Mouse (Mus musculus) brain, adult 2 months (tissue): ENCODE measurements around the gene Trim40.

Source experiments
- DNase-seq: peaks from one replicate; pipeline ENCODE4 v3.0.0; 2011; ENCODE audit warnings: low read depth, low spot score

The Trim40 gene

DNA sequence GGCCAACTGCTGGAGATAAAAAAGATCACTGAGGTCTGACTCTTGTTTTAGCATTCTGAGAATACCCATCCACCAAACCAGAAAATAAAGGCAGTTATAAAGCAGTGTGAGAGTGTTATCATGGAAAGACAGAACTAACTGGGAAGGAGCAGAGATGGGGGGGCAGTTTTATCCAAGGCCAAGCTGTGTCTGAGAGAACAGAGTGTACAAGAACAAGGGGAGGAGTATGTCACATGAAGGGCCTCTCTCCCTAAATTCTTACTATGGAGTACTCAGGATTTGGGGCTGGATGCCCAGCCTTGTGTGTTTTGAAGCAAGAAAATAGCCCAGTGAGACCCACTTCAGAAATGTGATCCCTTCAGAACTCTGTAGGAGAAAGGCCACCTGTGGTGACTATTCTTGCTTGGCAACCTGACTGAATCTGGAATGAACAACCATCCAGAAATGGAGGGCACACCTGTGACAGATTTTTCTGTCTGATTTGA lies 48.9 kb downstream of the Trim40 start:
- no peak for DNase-seq

DNA sequence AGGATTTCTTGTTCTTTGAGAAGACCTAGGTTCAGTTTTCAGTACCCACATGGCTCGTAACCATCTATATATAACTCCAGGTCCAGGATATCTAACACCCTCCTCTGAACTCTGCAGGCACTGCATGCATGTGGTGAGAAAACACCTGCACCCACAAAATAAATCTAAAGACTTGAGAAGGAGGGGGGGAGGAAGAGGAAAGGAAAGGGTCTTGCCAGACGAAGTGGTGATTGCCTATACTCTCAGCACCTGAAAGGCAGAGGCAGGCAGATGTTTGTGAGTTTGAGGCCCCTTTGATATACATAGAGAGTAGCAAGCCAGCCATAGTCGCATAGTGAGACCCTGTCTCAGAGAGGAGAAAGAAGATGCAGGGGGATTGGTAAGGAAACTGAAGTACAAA lies 50.0 kb downstream of the Trim40 start:
- no peak for DNase-seq

DNA sequence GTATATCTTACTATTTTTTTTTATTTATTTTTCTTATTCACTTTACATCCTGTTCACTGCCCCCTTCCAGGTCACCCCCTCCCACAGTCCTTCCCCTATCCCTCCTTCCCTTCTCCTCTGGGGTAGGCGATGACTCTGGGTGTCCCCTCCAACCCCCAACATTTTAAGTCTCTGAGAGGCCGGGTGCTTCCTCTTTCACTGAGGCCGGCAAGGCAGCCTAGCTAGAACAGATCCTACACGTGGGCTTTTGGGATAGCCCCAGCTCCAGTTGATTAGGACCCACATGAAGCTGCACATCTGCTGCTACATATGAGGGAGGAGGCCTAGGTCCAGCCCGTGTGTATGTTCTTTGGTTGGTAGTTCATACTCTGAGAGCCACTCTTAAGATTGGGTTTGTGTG lies 50.9 kb downstream of the Trim40 start:
- no peak for DNase-seq

DNA sequence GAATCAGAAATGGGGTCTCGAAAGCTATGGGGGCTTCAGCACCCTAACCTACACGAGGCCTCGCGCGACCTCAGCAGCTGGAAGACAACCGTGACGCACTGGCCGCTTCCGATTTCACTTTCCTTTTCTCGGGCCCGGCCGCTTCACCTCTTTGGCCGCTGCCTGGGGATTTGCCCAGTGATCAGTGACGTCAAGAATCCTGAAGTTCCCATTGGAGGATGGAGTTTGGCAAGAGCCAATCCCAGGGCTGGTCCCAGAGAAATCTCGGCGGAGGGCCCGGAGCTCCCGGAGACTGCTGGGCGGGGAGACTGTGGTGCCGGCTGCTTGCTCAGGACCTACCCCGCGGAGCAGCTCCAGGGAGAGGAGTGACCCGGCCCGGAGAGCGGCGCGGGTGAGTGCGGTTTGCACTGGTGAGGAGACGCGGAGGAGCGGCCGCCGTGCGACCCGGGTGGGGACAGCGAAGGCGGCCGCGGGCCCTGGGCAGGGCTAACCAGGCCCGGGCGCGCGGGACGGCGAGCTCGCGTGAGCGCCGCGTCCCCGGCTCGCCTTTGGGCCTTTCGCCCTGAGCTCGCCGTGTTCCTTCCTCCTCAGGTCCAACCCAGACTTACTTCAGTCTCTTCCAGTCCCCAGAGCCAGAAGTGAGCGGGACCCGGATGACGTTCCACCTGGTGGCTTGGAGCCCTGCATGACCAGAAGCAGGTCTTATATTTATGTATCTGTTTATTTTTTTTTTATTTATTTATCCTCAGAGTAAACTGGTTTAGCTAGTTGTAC lies 52.9 kb downstream of the Trim40 start, which contains the start of gene Trim26:
Gene Trim26, plus strand, starts transcription at position 261 of the 774 bp plus-strand sequence.
- DNase-seq, result peak; percentile 99

DNA sequence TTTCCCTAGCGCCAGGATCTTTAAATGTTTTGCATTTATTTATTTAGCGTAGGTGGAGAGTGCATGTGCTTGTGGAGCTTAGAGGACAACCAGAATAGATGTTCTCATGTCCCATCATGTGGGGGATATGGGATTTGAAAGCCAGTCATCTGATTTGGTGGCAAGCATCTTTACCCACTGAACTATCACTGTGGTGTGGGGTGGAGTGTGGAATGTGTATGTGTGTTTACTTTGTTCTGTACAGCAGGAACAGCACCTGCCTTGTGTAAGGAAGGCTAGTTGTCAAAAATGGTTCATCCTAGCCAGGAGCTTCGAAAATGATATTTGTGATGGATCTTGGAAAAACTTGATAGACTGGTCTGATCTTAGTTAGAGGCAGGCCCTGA lies 53.5 kb downstream of the Trim40 start:
- DNase-seq, result peak; percentile 17

DNA sequence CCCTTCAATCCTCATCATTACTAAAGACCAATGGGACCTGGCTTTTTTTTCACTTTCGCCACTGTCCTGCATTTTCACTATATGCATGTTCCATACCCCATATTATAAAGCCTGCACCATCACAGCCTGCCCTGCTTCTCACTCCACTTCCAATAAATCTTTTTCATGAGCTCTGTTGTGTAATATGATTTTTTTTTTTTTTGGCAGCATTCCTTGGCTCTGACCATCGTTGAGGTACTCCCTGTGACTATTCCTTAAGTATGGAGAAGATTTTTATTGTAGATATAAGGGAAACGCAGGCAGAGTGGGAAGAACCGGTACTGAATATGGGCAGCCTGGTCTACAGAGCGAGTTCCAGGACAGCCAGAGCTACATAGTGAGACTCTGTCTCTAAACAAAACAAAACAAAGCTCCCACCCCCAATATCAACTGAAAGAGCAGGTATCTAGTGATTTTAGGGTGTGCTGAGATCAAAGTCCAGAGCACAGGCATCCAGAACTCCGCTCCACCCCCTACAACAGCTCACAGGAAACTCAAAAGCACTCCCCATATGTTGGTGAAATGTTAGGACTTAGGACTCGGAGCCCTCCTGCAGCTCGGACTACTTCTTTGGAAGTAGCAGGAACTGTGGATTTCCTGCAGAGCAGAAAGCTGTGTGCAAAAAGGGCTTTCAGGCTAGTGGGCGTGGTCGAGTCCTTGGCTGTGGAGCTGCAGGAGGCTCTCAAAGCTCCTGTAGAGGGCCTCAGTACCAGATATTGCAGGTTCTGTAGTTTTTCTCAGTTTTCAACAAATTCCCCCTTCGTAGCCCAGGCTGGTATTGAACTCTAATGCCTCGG lies 54.1 kb downstream of the Trim40 start:
- DNase-seq, result peak; percentile 82

DNA sequence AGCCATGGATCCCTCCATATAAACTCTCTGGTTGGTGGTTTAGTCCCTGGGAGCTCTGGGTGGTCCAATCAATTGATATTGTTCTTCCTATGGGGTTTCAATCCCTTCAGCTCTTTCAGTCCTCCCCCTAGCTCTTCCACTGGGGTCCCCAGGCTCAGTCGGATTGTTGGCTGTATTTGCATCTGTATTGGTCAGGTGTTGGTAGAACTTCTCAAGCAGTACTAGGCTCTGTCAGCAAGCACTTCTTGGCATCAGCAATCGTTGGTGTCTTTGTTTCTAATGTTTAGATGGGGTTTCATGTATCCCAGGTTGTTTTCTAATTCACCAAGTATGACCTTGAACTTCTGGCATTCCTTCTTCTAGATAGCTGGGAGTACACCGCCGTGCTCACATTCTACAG lies 57.2 kb downstream of the Trim40 start:
- DNase-seq, result no peak
